Mouse (Mus musculus) stomach, embryonic 14.5 days (tissue): ENCODE data around the gene Mdk. TPM values are rescaled to one million over a fixed set of nuclear protein-coding genes. Genes with fewer than 3 reads are reported as not detected.
A peak's percentile ranks its signal among the peaks of the same experiment; 100 is the strongest.

Experiments
- ATAC-seq: fragments of 200-750 bp; cut with Nextera tagmentation; 2 replicates; pipeline ENCODE4 v1.8.0; 2017; ENCODE audit warnings: low read depth, moderate TSS enrichment; ENCODE audit not compliant: insufficient number of reproducible peaks, insufficient read depth, low FRiP score
- H3K27ac ChIP-seq: fragments of 300-500 bp; sonication (generic); 2 replicates; pipeline ENCODE4 v1.5.1; 2014; ENCODE audit warnings: mild to moderate bottlenecking, low read length, moderate library complexity, mixed read lengths
- H3K27me3 ChIP-seq: fragments of 300-500 bp; sonication (generic); 2 replicates; pipeline ENCODE4 v1.6.1; 2014; ENCODE audit warnings: low read length, control low read depth, mixed read lengths; ENCODE audit not compliant: control insufficient read depth, insufficient read depth
- H3K36me3 ChIP-seq: fragments of 300-500 bp; sonication (generic); 2 replicates; pipeline ENCODE4 v1.6.1; 2014; ENCODE audit warnings: mild to moderate bottlenecking, control low read depth, low read length, moderate library complexity, mixed read lengths; ENCODE audit not compliant: control insufficient read depth, insufficient read depth
- H3K4me1 ChIP-seq: fragments of 300-500 bp; sonication (generic); 2 replicates; pipeline ENCODE4 v1.6.1; 2014; ENCODE audit warnings: low read length, control low read depth, mixed read lengths; ENCODE audit not compliant: control insufficient read depth, insufficient read depth
- H3K4me2 ChIP-seq: fragments of 300-500 bp; sonication (generic); replicated peaks from 2 replicates; pipeline ENCODE4 v1.6.1; 2014; ENCODE audit warnings: low read depth, low read length, control low read depth
- H3K4me3 ChIP-seq: fragments of 300-500 bp; sonication (generic); 2 replicates; pipeline ENCODE4 v1.5.1; 2014; ENCODE audit warnings: low read depth, low read length, control low read depth
- H3K9ac ChIP-seq: fragments of 300-500 bp; sonication (generic); replicated peaks from 2 replicates; pipeline ENCODE4 v1.6.1; 2014; ENCODE audit warnings: low read depth, mild to moderate bottlenecking, control low read depth, low read length, moderate library complexity, mixed read lengths
- H3K9me3 ChIP-seq: fragments of 300-500 bp; sonication (generic); 2 replicates; pipeline ENCODE4 v1.6.1; 2016; ENCODE audit warnings: low read depth, low read length, control low read depth; ENCODE audit not compliant: control insufficient read depth
- WGBS: fragments of 180-500 bp; shearing (Covaris S2); extraction: QIAGEN DNeasy Blood & Tissue Kit; methylation state at CpG from one replicate; pipeline ENCODE4 v1.1.7; 2014; 5-methylcytosine and 5-hydroxymethylcytosine counted together
- polyA plus RNA-seq: library from polyadenylated mRNA; unstranded; fragments of >200 nt; fragmentation: Nextera tagmentation; extraction: Ambion mirVana; gene quantifications from 2 replicates; pipeline ENCODE4 v1.2.1, GENCODE M21; 2014

Gene Mdk
- polyA plus RNA-seq, 1 experiment from 2014 or later, result 1,256 TPM

DNA sequence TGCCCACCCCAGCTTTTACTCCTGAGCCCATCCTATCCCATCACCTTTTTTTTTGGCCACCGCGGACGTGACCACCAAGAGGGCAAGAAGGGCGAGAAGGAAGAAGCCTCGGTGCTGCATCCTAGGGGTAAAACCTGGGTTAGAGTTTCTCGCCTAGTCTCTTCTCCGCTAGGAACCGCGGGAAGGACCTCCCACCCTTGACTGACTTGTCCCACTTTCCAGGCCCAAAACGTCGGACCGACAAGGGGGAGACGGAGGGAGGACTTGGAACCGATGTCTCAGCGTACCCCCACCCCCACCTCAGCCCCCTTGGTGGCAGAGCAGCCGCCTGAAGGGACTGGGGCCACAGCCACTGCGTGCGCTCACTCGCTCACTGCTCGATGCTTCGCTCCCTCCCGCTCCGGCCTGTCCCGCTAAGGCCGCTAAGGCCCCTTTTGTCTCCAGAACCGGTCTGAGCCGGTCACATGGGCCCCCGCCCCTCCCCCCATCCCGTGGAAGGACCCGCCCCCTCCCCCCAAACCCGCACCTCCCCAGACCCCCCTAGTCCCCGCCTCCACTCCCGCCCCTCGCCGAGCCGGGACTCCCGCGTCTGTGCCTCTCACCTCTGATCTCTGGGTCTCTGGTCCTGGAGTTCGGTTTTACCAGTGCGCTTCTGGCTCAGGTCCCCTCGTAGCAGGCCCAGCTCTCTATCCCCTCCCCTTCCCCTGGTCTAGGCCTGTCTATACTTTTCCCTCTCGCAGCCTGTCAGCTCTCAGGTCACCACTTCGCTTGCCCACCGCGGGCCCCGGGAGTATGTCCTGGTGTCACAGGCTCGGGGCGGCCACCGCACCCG lies 553 bp downstream of the Mdk start:
- H3K27ac ChIP-seq, result peak overlapping the region; percentile 98
- peaks cover 26% of the 10 kb centered on the region for H3K4me1 ChIP-seq
- H3K36me3 ChIP-seq, result peaks cover 24% of the 10 kb centered on the region
- ATAC-seq, result peak; percentile 74
- peak overlapping the region; percentile 87 for H3K9ac ChIP-seq
- WGBS, result under 1% methylated on average over 45 of the region's 50 CpGs
- H3K4me3 ChIP-seq, result peak overlapping the region; percentile 80
- peak overlapping the region; percentile 93 for H3K4me2 ChIP-seq
- H3K9me3 ChIP-seq, result no peaks in the 10 kb centered on the region
- no peaks in the 10 kb centered on the region for H3K27me3 ChIP-seq

DNA sequence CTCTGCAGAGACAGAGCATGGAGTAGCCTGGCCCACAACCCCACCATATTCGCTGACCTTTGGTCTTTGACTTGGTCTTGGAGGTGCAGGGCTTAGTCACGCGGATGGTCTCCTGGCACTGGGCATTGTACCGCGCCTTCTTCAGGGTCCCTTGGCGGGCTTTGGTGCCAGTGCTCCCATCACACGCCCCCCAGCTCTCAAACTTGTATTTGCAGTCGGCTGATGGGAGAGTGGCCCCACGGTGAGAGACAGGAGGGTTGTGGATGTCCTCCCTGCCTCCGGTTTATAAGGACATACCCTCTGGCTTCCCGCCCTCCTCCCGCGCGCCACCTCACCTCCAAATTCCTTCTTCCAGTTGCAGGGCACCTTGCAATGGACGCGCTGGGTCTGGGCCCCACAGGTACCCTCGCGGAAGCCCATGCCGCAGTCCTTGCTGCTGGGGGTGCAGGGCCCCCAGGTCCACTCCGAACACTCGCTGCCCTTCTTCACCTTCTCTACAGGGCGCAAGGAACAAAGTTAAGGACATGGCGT lies 1.3 kb downstream of the Mdk start:
- peaks cover 26% of the 10 kb centered on the region for H3K4me1 ChIP-seq
- no peaks in the 10 kb centered on the region for H3K27me3 ChIP-seq
- peak overlapping the region; percentile 98 for H3K27ac ChIP-seq
- H3K9me3 ChIP-seq, result no peaks in the 10 kb centered on the region
- peaks cover 17% of the 10 kb centered on the region for H3K36me3 ChIP-seq
- peak overlapping the region; percentile 87 for H3K9ac ChIP-seq
- ATAC-seq, result no peak
- H3K4me3 ChIP-seq, result peak overlapping the region; percentile 80
- 7% methylated on average over 23 of the region's 23 CpGs for WGBS
- H3K4me2 ChIP-seq, result peak overlapping the region; percentile 93

- no peaks in the 10 kb centered on the region for H3K27me3 ChIP-seq
- peaks cover 10% of the 10 kb centered on the region for H3K36me3 ChIP-seq
- peaks cover 26% of the 10 kb centered on the region for H3K4me1 ChIP-seq
- no peaks in the 10 kb centered on the region for H3K9me3 ChIP-seq
- no peak for ATAC-seq
- WGBS, result 5% methylated on average over 12 of the region's 12 CpGs
- no peak overlapping the region for H3K27ac ChIP-seq
- H3K4me2 ChIP-seq, result peak overlapping the region; percentile 93
- H3K9ac ChIP-seq, result peak overlapping the region; percentile 87; the same call in 1 of the 2 replicates
- peak overlapping the region; percentile 80 for H3K4me3 ChIP-seq
These were observed 2.2 kb downstream of the Mdk start for GRCm38 (mm10) chr2:91929936-91930335.

- no peak for ATAC-seq
- H3K27me3 ChIP-seq, result no peaks in the 10 kb centered on the region
- WGBS, result 45% methylated on average over 3 of the region's 3 CpGs
- no peak overlapping the region for H3K9ac ChIP-seq
- H3K36me3 ChIP-seq, result peaks cover 6% of the 10 kb centered on the region
- H3K4me2 ChIP-seq, result peak overlapping the region; percentile 93; the same call in 1 of the 2 replicates
- H3K9me3 ChIP-seq, result no peaks in the 10 kb centered on the region
- no peak overlapping the region for H3K27ac ChIP-seq
- peaks cover 26% of the 10 kb centered on the region for H3K4me1 ChIP-seq
- 0 out of 2 replicates have a peak overlapping the region, but pooled peaks have one; percentile 80 for H3K4me3 ChIP-seq
These were observed 2.6 kb downstream of the Mdk start for GRCm38 (mm10) chr2:91929455-91929854.

DNA sequence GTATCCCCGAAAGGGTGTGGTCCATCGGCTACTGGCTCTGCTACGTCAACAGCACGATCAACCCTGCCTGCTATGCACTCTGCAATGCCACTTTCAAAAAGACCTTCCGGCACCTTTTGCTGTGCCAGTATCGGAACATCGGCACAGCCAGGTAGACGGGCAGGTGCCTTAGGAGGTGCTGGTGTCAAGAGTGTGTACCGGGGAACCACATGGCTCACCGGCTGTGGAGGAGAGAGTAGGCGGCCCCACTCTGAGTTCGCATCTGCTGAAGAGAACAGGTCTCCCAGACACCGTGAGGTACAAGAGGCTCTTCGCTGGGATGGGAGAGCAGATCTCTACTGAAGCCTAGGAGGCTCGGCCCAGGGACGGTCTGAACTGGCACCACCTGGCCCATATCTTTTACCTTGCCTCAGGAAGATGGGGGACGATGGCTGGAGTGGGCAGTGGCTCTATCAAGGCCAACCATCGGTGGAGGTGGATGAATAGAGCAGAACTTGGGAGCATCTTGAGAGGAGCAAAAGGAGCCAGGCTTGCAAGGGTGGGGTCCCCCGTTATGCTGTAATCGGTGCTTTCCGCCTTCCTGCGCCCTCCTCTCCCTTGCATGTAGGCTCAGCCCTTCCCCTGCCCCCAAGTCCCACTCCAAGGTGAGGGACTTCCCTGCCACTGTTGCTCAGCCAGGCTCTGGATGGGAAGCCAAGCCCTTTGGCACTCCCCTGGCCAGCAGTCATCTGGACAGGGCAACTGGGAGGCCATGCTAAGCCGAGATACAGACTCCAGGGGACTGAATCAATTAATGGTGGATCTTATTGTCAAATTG lies 3.4 kb downstream of the Mdk start:
- WGBS, result 62% methylated on average over 23 of the region's 23 CpGs

DNA sequence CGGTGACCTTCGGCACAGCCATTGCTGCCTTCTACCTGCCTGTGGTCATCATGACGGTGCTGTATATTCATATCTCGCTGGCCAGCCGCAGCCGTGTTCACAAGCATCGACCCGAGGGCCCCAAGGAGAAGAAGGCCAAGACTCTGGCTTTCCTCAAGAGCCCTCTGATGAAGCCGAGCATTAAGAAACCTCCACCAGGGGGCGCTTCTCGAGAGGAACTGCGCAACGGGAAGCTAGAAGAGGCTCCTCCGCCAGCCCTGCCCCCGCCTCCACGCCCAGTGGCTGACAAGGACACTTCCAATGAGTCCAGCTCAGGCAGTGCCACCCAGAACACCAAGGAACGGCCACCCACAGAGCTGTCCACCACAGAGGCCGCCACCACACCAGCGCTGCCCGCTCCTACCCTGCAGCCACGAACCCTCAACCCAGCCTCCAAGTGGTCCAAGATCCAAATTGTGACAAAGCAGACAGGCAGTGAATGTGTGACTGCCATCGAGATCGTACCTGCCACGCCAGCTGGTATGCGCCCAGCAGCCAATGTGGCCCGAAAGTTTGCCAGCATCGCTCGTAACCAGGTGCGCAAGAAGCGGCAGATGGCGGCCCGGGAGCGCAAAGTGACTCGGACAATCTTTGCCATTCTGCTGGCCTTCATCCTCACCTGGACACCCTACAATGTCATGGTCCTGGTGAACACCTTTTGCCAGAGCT lies 4.1 kb downstream of the Mdk start:
- WGBS, result 42% methylated on average over 34 of the region's 34 CpGs
- H3K4me3 ChIP-seq, result no peak overlapping the region
- H3K27ac ChIP-seq, result no peak overlapping the region
- H3K4me2 ChIP-seq, result no peak overlapping the region
- no peak for ATAC-seq
- H3K27me3 ChIP-seq, result 0 out of 2 replicates have a peak, but pooled peaks cover 4% of the 10 kb centered on the region
- H3K4me1 ChIP-seq, result peaks cover 20% of the 10 kb centered on the region
- peaks cover 3% of the 10 kb centered on the region for H3K36me3 ChIP-seq
- no peaks in the 10 kb centered on the region for H3K9me3 ChIP-seq
- no peak overlapping the region for H3K9ac ChIP-seq

More for the DNA sequence above, 3.4 kb downstream of the Mdk start:
- no peak for ATAC-seq
- Histone ChIP-seq H3K4me3 (no peak overlapping the region), H3K27ac (no peak overlapping the region), H3K9me3 (no peaks in the 10 kb centered on the region), H3K36me3 (peaks cover 6% of the 10 kb centered on the region), H3K4me2 (no peak overlapping the region), H3K27me3 (0 out of 2 replicates have a peak, but pooled peaks cover 1% of the 10 kb centered on the region), H3K4me1 (peaks cover 26% of the 10 kb centered on the region), H3K9ac (no peak overlapping the region)

DNA sequence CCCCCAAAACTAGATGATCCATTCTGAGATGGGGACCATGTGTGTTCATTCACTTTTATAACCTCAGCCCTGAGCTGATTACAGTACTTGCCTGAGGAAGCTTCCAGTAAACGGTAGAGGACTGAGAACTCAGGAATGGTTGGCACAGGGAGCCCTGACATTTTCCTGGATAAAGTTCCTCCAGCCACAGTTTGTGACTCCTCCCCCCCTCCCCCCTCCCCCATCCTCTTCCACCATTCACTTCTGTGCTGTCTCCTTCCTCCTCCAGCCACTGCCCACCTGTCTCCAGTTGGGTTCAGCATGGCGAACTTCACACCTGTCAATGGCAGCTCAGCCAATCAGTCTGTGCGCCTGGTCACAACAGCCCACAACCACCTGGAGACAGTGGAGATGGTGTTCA lies 5.1 kb downstream of the Mdk start, which contains the start of gene Chrm4:
Gene Chrm4 (plus strand): TSS at position 301 of the 400 bp plus-strand sequence.
- Histone ChIP-seq H3K9me3 (no peaks in the 10 kb centered on the region), H3K4me3 (no peak within 1 kb of the TSS), H3K4me1 (peaks cover 18% of the 10 kb centered on the region), H3K4me2 (no peak within 1 kb of the TSS), H3K9ac (no peak within 1 kb of the TSS), H3K36me3 (no peaks in the 10 kb centered on the region), H3K27me3 (peaks cover 11% of the 10 kb centered on the region), H3K27ac (no peak within 1 kb of the TSS)
- no peak for ATAC-seq
- WGBS, result 75% methylated on average over 3 of the region's 3 CpGs

DNA sequence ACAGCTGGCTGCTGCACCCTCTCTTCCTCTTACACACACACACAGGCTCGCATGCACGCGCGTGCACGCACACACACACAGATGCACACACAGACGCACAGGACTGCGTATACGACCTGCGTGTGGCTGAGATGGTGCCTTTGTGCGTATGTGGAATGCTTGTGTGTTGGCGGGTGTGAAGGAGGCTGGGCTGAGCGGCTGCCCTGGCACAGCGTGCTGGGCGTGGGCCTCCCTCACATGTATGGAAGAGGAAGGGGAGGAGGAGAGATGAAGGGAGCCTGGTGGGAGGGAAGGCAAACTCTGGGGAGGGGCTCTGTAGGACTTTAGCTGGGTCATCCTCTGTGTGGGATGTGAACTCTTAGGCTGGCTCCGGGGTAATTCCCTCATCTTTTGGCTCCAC lies 6.7 kb downstream of the Mdk start:
- Histone ChIP-seq H3K4me3 (no peak overlapping the region), H3K4me2 (no peak overlapping the region), H3K9ac (no peak overlapping the region), H3K4me1 (peaks cover 22% of the 10 kb centered on the region), H3K9me3 (no peaks in the 10 kb centered on the region), H3K27ac (no peak overlapping the region), H3K27me3 (peaks cover 13% of the 10 kb centered on the region), H3K36me3 (no peaks in the 10 kb centered on the region)
- no peak for ATAC-seq
- 74% methylated on average over 15 of the region's 15 CpGs for WGBS
